Mouse (Mus musculus): ENCODE data around the gene Npas2.

DNA sequence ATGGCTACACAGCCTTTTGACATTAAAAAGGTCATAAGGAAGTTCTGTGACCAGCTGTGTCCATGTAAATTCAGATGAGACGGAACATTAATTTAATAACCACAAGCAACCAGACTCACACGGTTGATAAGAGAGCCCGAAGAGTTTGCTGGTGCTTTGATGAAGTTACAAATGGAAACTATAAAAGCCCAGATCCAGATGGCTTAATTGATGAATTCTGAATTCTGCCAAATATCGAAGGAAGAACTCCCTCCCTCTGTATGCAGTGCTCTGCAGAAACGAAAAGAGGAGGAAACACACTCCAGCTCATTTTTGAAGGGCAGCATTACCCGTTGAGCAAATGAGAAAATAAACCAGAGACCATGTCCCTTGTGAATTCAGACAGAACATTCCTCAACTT, 79.4 kb downstream of the Npas2 start:
- no peak for TF ChIP-seq CTCF (IDR thresholded peaks at IDR 0.05; ENCODE audit: low read depth)
- no peak for TF ChIP-seq EP300 (IDR thresholded peaks at IDR 0.05; ENCODE audit: low read depth)
